8 mouse cellular contexts compared by ENCODE assay signal in the genomic region with DNA sequence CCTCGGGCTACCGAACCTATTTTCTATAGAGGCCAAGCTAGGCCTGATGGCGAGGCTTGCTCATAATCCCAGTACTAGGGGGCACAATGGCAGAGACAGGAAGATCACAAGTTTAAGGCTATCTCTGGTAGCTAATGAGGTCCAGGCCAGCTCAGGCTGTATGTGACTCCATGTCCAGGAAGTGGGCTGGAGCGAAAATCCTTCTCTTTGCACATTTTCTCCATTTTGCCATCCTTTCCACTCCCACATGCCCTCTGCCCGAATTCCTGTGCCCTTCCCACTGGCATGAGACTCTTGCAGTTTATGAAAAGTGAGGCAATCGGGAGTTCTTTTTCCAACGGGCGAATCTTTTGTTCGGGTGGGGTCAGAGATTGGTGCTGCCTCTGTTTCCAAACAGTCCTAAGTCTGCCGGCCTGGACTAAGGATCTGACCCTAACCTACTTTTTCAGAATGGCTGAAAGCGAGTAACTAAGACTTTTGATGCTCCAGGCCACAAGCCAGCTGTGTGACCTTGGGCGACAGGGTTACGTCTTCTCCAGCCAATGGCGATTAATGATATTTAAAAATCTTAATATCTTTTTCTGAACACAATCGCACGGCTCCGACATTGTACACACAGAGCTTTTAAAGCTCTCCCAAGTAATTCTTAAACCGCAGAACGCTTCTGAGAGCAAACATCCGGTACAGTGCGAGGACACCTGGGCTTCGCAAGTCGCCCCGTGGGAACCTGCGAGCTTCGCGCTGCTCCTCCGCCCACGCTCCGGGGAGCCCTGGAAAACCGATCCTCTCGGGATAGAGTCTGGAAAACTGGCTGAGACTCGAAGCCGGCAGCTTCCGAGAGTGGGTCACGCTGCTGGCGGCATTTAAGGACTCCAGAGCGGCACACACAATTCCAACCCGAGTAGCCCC. TPM values are rescaled to one million over a fixed set of nuclear protein-coding genes. Genes with fewer than 3 reads are reported as not detected.
DNase-seq lines count a peak whose midpoint lies in the region; ATAC-seq lines count a peak whose summit lies in the region.

No protein-coding gene starts in this region.

- peak overlapping the region; percentile 94 for H3K4me2 ChIP-seq in heart, embryonic 14.5 days (ENCODE audit: low read length)
- H3K4me2 ChIP-seq in embryonic facial prominence, embryonic 15.5 days (replicated peaks), result peak overlapping the region; percentile 78
- peak overlapping the region; percentile 88 for H3K4me2 ChIP-seq in intestine, embryonic 14.5 days (ENCODE audit: low read length)
- H3K4me2 ChIP-seq in stomach, embryonic 15.5 days, result peak overlapping the region; percentile 85

- H3K27me3 ChIP-seq in heart, embryonic 14.5 days (ENCODE audit: control insufficient read depth, insufficient read depth, low read length), result no peaks in the 10 kb centered on the region
- no peaks in the 10 kb centered on the region for H3K27me3 ChIP-seq in embryonic facial prominence, embryonic 15.5 days
- H3K27me3 ChIP-seq in intestine, embryonic 14.5 days (replicated peaks; ENCODE audit: control insufficient read depth, insufficient read depth, low read length), result no peaks in the 10 kb centered on the region
- no peaks in the 10 kb centered on the region for H3K27me3 ChIP-seq in stomach, embryonic 15.5 days (replicated peaks)

- ATAC-seq in heart, embryonic 14.5 days (ENCODE audit: insufficient number of reproducible peaks, insufficient read depth, low FRiP score, low read depth), result peak; percentile 15; the same call in 1 of the 2 replicates
- peak; percentile 59 for ATAC-seq in embryonic facial prominence, embryonic 15.5 days (ENCODE audit: insufficient number of reproducible peaks, low FRiP score, low TSS enrichment, low read depth)
- no peak; the same call in 1 of the 2 replicates for ATAC-seq in intestine, embryonic 14.5 days (replicated peaks; ENCODE audit: low FRiP score, low TSS enrichment, low read depth)
- ATAC-seq in megakaryocyte, adult 5-6 weeks (ENCODE audit: poor library complexity, severe bottlenecking), result peak; percentile 19; the same call in 1 of the 2 replicates
- peak; percentile 7; the same call in 1 of the 2 replicates for ATAC-seq in stomach, embryonic 15.5 days (ENCODE audit: insufficient read depth, low FRiP score, low read depth)

- H3K4me3 ChIP-seq in heart, embryonic 14.5 days (ENCODE audit: control insufficient read depth in 1 of 2, insufficient read depth in 1 of 2, low read depth in 1 of 2, low read length in 2 of 2), result peak overlapping the region; percentile 87
- peak overlapping the region; percentile 66 for H3K4me3 ChIP-seq in embryonic facial prominence, embryonic 15.5 days (replicated peaks)
- H3K4me3 ChIP-seq in intestine, embryonic 14.5 days (ENCODE audit: low read depth, low read length), result peak overlapping the region; percentile 67
- H3K4me3 ChIP-seq in stomach, embryonic 15.5 days (replicated peaks), result peak overlapping the region; percentile 65

- H3K27ac ChIP-seq in heart, embryonic 14.5 days (replicated peaks in 1 of 2; ENCODE audit: control insufficient read depth in 1 of 2, insufficient read depth in 1 of 2, low read depth in 2 of 2, low read length in 2 of 2), result peak overlapping the region; percentile 92 to 97
- H3K27ac ChIP-seq in embryonic facial prominence, embryonic 15.5 days (replicated peaks), result peak overlapping the region; percentile 94
- H3K27ac ChIP-seq in intestine, embryonic 14.5 days (ENCODE audit: low read depth), result peak overlapping the region; percentile 93
- peak overlapping the region; percentile 96 for H3K27ac ChIP-seq in stomach, embryonic 15.5 days

- no peaks in the 10 kb centered on the region for H3K36me3 ChIP-seq in heart, embryonic 14.5 days (ENCODE audit: control insufficient read depth, insufficient read depth, low read length)
- no peaks in the 10 kb centered on the region for H3K36me3 ChIP-seq in embryonic facial prominence, embryonic 15.5 days
- H3K36me3 ChIP-seq in intestine, embryonic 14.5 days (ENCODE audit: control insufficient read depth, insufficient read depth, low read length), result no peaks in the 10 kb centered on the region
- no peaks in the 10 kb centered on the region for H3K36me3 ChIP-seq in stomach, embryonic 15.5 days

- peaks cover 6 to 10% of the 10 kb centered on the region in 2 experiments for H3K4me1 ChIP-seq in heart, embryonic 14.5 days (ENCODE audit: control insufficient read depth in 2 of 2, insufficient read depth in 2 of 2, low read length in 2 of 2)
- H3K4me1 ChIP-seq in embryonic facial prominence, embryonic 15.5 days, result peaks cover 16% of the 10 kb centered on the region
- H3K4me1 ChIP-seq in intestine, embryonic 14.5 days (replicated peaks; ENCODE audit: control insufficient read depth, insufficient read depth, low read length), result peaks cover 23% of the 10 kb centered on the region
- H3K4me1 ChIP-seq in stomach, embryonic 15.5 days, result 0 out of 2 replicates have a peak, but pooled peaks cover 11% of the 10 kb centered on the region

- peak overlapping the region; percentile 90 for H3K9ac ChIP-seq in heart, embryonic 14.5 days (ENCODE audit: low read length)
- H3K9ac ChIP-seq in embryonic facial prominence, embryonic 15.5 days, result peak overlapping the region; percentile 68
- peak overlapping the region; percentile 82 for H3K9ac ChIP-seq in intestine, embryonic 14.5 days (ENCODE audit: low read length)
- peak overlapping the region; percentile 67 for H3K9ac ChIP-seq in stomach, embryonic 15.5 days

- H3K9me3 ChIP-seq in heart, embryonic 14.5 days (ENCODE audit: control insufficient read depth, low read length), result no peaks in the 10 kb centered on the region
- H3K9me3 ChIP-seq in embryonic facial prominence, embryonic 15.5 days (replicated peaks), result no peaks in the 10 kb centered on the region
- no peaks in the 10 kb centered on the region for H3K9me3 ChIP-seq in intestine, embryonic 14.5 days (ENCODE audit: control insufficient read depth, low read length)
- H3K9me3 ChIP-seq in stomach, embryonic 15.5 days, result no peaks in the 10 kb centered on the region

- WGBS in heart, embryonic 14.5 days, result 20% methylated on average over 39 of the region's 39 CpGs
- 12% methylated on average over 39 of the region's 39 CpGs for WGBS in embryonic facial prominence, embryonic 15.5 days
- 18% methylated on average over 39 of the region's 39 CpGs for WGBS in intestine, embryonic 14.5 days
- 14% methylated on average over 39 of the region's 39 CpGs for WGBS in stomach, embryonic 15.5 days

- no peak for DNase-seq in heart, postnatal 4 days
- peak; percentile 75 for DNase-seq in NIH3T3 (ENCODE audit: low read depth)
- DNase-seq in intestine, embryonic 14.5 days (ENCODE audit: low spot score), result peak; percentile 90
- DNase-seq in layer of hippocampus, postnatal 14 days (ENCODE audit: low spot score in 2 of 2), result no peak

RNA-seq across cellular contexts. Expression of a gene that starts 0.8 kb away (rescaled TPM):
- polyA plus RNA-seq in heart, embryonic 14.5 days (2014; fragmentation: Nextera tagmentation; extraction: Ambion mirVana), result 8.1 and 8.3 TPM in 2 replicates
- 10 to 100 TPM; 18.9 TPM for total RNA-seq in heart, postnatal 4 days (2021)
- 14.4 and 14.6 TPM in 2 replicates for polyA plus RNA-seq in embryonic facial prominence, embryonic 15.5 days (2015; fragmentation: Nextera tagmentation; extraction: Ambion mirVana)
- 14.7 and 15.7 TPM in 2 replicates for polyA plus RNA-seq in intestine, embryonic 14.5 days (2014; fragmentation: Nextera tagmentation; extraction: Ambion mirVana)
- total RNA-seq in megakaryocyte, adult 5-6 weeks (2015), result 67.8 and 74.8 TPM in 2 replicates
- 33.7 and 43.9 TPM in 2 replicates for total RNA-seq in megakaryocyte, adult 5-6 weeks (2017)
- polyA plus RNA-seq in stomach, embryonic 15.5 days (2015; fragmentation: Nextera tagmentation; extraction: Ambion mirVana), result 13.8 and 15.0 TPM in 2 replicates
- total RNA-seq in layer of hippocampus, postnatal 14 days (2021), result 10 to 100 TPM; 13.7 to 14.3 TPM

Comparison
In these comparisons a context has a peak if more than half of its experiments do, and no peak if none do; other contexts are left out.
1. DNase-seq: peak in NIH3T3 (single experiment) and intestine, embryonic 14.5 days (single experiment); none in heart, postnatal 4 days (single experiment) and layer of hippocampus, postnatal 14 days (0 of 2).
2. Peak in every context shown above with its lines, with median percentiles within 50 percentile points of each other: H3K27ac ChIP-seq, H3K4me2 ChIP-seq, H3K4me3 ChIP-seq and H3K9ac ChIP-seq.